Mouse (Mus musculus): ENCODE measurements around the gene Tex35. TPM values are rescaled to one million over a fixed set of nuclear protein-coding genes. Genes with fewer than 3 reads are reported as not detected.

Tex35 gene
- polyA plus RNA-seq, 1 experiment, result not detected

GRCm38 (mm10) chr1:157062445-157062825 is 46.0 kb downstream of the Tex35 start:
- TF ChIP-seq TAL1 (IDR thresholded peaks at IDR 0.05; ENCODE audit: low read length) (no peak), GATA1 (IDR thresholded peaks at IDR 0.05; ENCODE audit: low read length) (no peak)
- no peaks in the 10 kb centered on the region for H3K36me3 ChIP-seq (ENCODE audit: control insufficient read depth)
- H3K4me1 ChIP-seq (ENCODE audit: control insufficient read depth), result no peaks in the 10 kb centered on the region; the same call in none of the 2 replicates
- no peaks in the 10 kb centered on the region for H3K9me3 ChIP-seq (ENCODE audit: control insufficient read depth, low read length)
- H3K4me3 ChIP-seq (replicated peaks), result no peak overlapping the region
- H3K27me3 ChIP-seq (ENCODE audit: control insufficient read depth), result no peaks in the 10 kb centered on the region

- H3K4me3 ChIP-seq (replicated peaks), result no peak overlapping the region
- no peaks in the 10 kb centered on the region for H3K27me3 ChIP-seq (ENCODE audit: control insufficient read depth)
- no peaks in the 10 kb centered on the region for H3K9me3 ChIP-seq (ENCODE audit: control insufficient read depth, low read length)
- no peaks in the 10 kb centered on the region for H3K36me3 ChIP-seq (ENCODE audit: control insufficient read depth)
- TF ChIP-seq TAL1 (IDR thresholded peaks at IDR 0.05; ENCODE audit: low read length) (no peak), GATA1 (IDR thresholded peaks at IDR 0.05; ENCODE audit: low read length) (no peak)
- H3K4me1 ChIP-seq (ENCODE audit: control insufficient read depth), result peaks cover 3% of the 10 kb centered on the region
Measured at GRCm38 (mm10) chr1:157061800-157062444, 46.6 kb downstream of the Tex35 start.

- peaks cover 9% of the 10 kb centered on the region for H3K4me1 ChIP-seq (ENCODE audit: control insufficient read depth)
- H3K9me3 ChIP-seq (ENCODE audit: control insufficient read depth, low read length), result no peaks in the 10 kb centered on the region
- TF ChIP-seq GATA1 (IDR thresholded peaks at IDR 0.05; ENCODE audit: low read length) (no peak), TAL1 (IDR thresholded peaks at IDR 0.05; ENCODE audit: low read length) (no peak)
- no peaks in the 10 kb centered on the region for H3K36me3 ChIP-seq (ENCODE audit: control insufficient read depth)
- H3K4me3 ChIP-seq (replicated peaks), result no peak overlapping the region
- no peaks in the 10 kb centered on the region for H3K27me3 ChIP-seq (ENCODE audit: control insufficient read depth)
Measured at GRCm38 (mm10) chr1:157061170-157061569, 47.3 kb downstream of the Tex35 start.

GRCm38 (mm10) chr1:157060441-157061135 is 47.9 kb downstream of the Tex35 start:
- Histone ChIP-seq H3K36me3 (ENCODE audit: control insufficient read depth) (no peaks in the 10 kb centered on the region), H3K4me1 (ENCODE audit: control insufficient read depth) (peaks cover 15% of the 10 kb centered on the region), H3K4me3 (replicated peaks) (no peak overlapping the region), H3K9me3 (ENCODE audit: control insufficient read depth, low read length) (no peaks in the 10 kb centered on the region), H3K27me3 (ENCODE audit: control insufficient read depth) (no peaks in the 10 kb centered on the region)
- no peak for TF ChIP-seq GATA1 (IDR thresholded peaks at IDR 0.05; ENCODE audit: low read length)
- TF ChIP-seq TAL1 (IDR thresholded peaks at IDR 0.05; ENCODE audit: low read length), result no peak

- no peak overlapping the region for H3K4me3 ChIP-seq (replicated peaks)
- H3K36me3 ChIP-seq (ENCODE audit: control insufficient read depth), result no peaks in the 10 kb centered on the region
- H3K4me1 ChIP-seq (ENCODE audit: control insufficient read depth), result peaks cover 35% of the 10 kb centered on the region
- TF ChIP-seq GATA1 (IDR thresholded peaks at IDR 0.05; ENCODE audit: low read length) (no peak), TAL1 (IDR thresholded peaks at IDR 0.05; ENCODE audit: low read length) (no peak)
- no peaks in the 10 kb centered on the region for H3K9me3 ChIP-seq (ENCODE audit: control insufficient read depth, low read length)
- no peaks in the 10 kb centered on the region for H3K27me3 ChIP-seq (ENCODE audit: control insufficient read depth)
Measured at GRCm38 (mm10) chr1:157055901-157056300, 52.6 kb downstream of the Tex35 start.

GRCm38 (mm10) chr1:157055288-157055831 is 53.1 kb downstream of the Tex35 start:
- Histone ChIP-seq H3K36me3 (ENCODE audit: control insufficient read depth) (no peaks in the 10 kb centered on the region), H3K4me1 (ENCODE audit: control insufficient read depth) (peaks cover 35% of the 10 kb centered on the region), H3K9me3 (ENCODE audit: control insufficient read depth, low read length) (no peaks in the 10 kb centered on the region), H3K27me3 (ENCODE audit: control insufficient read depth) (no peaks in the 10 kb centered on the region), H3K4me3 (replicated peaks) (peak overlapping the region; percentile 38)
- TF ChIP-seq TAL1 (IDR thresholded peaks at IDR 0.05; ENCODE audit: low read length) (peak; percentile 66), GATA1 (IDR thresholded peaks at IDR 0.05; ENCODE audit: low read length) (no peak)

GRCm38 (mm10) chr1:157054659-157055058 is 53.8 kb downstream of the Tex35 start:
- H3K9me3 ChIP-seq (ENCODE audit: control insufficient read depth, low read length), result no peaks in the 10 kb centered on the region
- peak overlapping the region; percentile 38 for H3K4me3 ChIP-seq (replicated peaks)
- H3K4me1 ChIP-seq (ENCODE audit: control insufficient read depth), result peaks cover 42% of the 10 kb centered on the region
- H3K27me3 ChIP-seq (ENCODE audit: control insufficient read depth), result no peaks in the 10 kb centered on the region
- TF ChIP-seq GATA1 (IDR thresholded peaks at IDR 0.05; ENCODE audit: low read length) (no peak), TAL1 (IDR thresholded peaks at IDR 0.05; ENCODE audit: low read length) (no peak)
- no peaks in the 10 kb centered on the region for H3K36me3 ChIP-seq (ENCODE audit: control insufficient read depth)

GRCm38 (mm10) chr1:157049886-157050285 is 58.6 kb downstream of the Tex35 start:
- Histone ChIP-seq H3K36me3 (ENCODE audit: control insufficient read depth) (no peaks in the 10 kb centered on the region), H3K9me3 (ENCODE audit: control insufficient read depth, low read length) (no peaks in the 10 kb centered on the region), H3K4me1 (ENCODE audit: control insufficient read depth) (peaks cover 29% of the 10 kb centered on the region), H3K4me3 (replicated peaks) (no peak overlapping the region), H3K27me3 (ENCODE audit: control insufficient read depth) (no peaks in the 10 kb centered on the region)
- TF ChIP-seq TAL1 (IDR thresholded peaks at IDR 0.05; ENCODE audit: low read length) (no peak), GATA1 (IDR thresholded peaks at IDR 0.05; ENCODE audit: low read length) (no peak)

Other genes with a start within 250 kb of the Tex35 start
- gene Ralgps2, start 169.1 kb downstream of the Tex35 start, polyA plus RNA-seq (2012), result 0.32 and 0.80 TPM in 2 replicates

Measured in erythroblast, embryonic 14.5 days (primary cell).